Mouse (Mus musculus): ENCODE measurements around the gene Zfp467.

Gene Zfp467

GRCm38 (mm10) chr6:48440306-48441014, 5.2 kb downstream of the Zfp467 start:
- no peak for DNase-seq (ENCODE audit: low spot score)

GRCm38 (mm10) chr6:48439654-48440053, 6.0 kb downstream of the Zfp467 start:
- DNase-seq (ENCODE audit: low spot score) = peak; percentile 82

GRCm38 (mm10) chr6:48438475-48439125, 7.0 kb downstream of the Zfp467 start:
- DNase-seq (ENCODE audit: low spot score) = no peak

- no peak for DNase-seq (ENCODE audit: low spot score)
Measured at GRCm38 (mm10) chr6:48437679-48438376, 7.8 kb downstream of the Zfp467 start.

GRCm38 (mm10) chr6:48435706-48436349, 9.8 kb downstream of the Zfp467 start:
- DNase-seq (ENCODE audit: low spot score) = no peak

GRCm38 (mm10) chr6:48435111-48435510, 10.5 kb downstream of the Zfp467 start:
- DNase-seq (ENCODE audit: low spot score) = no peak

- no peak for DNase-seq (ENCODE audit: low spot score)
Measured at GRCm38 (mm10) chr6:48434651-48435050, 11.0 kb downstream of the Zfp467 start.

GRCm38 (mm10) chr6:48432893-48433816, 12.5 kb downstream of the Zfp467 start:
- no peak for DNase-seq (ENCODE audit: low spot score)

GRCm38 (mm10) chr6:48430748-48431147, 14.9 kb downstream of the Zfp467 start:
- no peak for DNase-seq (ENCODE audit: low spot score)

GRCm38 (mm10) chr6:48428769-48429557, 16.7 kb downstream of the Zfp467 start:
- no peak for DNase-seq (ENCODE audit: low spot score)

- no peak for DNase-seq (ENCODE audit: low spot score)
Measured at GRCm38 (mm10) chr6:48426956-48427355, 18.7 kb downstream of the Zfp467 start.

- no peak for DNase-seq (ENCODE audit: low spot score)
Measured at GRCm38 (mm10) chr6:48424074-48424473, 21.6 kb downstream of the Zfp467 start.

- no peak for DNase-seq (ENCODE audit: low spot score)
Measured at GRCm38 (mm10) chr6:48423336-48423735, 22.3 kb downstream of the Zfp467 start.

- no peak for DNase-seq (ENCODE audit: low spot score)
Measured at GRCm38 (mm10) chr6:48420647-48421046, 25.0 kb downstream of the Zfp467 start.

GRCm38 (mm10) chr6:48416486-48416885, 29.1 kb downstream of the Zfp467 start:
- DNase-seq (ENCODE audit: low spot score) = no peak

GRCm38 (mm10) chr6:48415636-48416035, 30.0 kb downstream of the Zfp467 start:
- peak; percentile 52 for DNase-seq (ENCODE audit: low spot score)

- DNase-seq (ENCODE audit: low spot score) = no peak
Measured at GRCm38 (mm10) chr6:48414886-48415285, 30.7 kb downstream of the Zfp467 start.

- no peak for DNase-seq (ENCODE audit: low spot score)
Measured at GRCm38 (mm10) chr6:48413081-48413480, 32.5 kb downstream of the Zfp467 start.

GRCm38 (mm10) chr6:48412662-48413061, 33.0 kb downstream of the Zfp467 start:
- DNase-seq (ENCODE audit: low spot score) = no peak

GRCm38 (mm10) chr6:48412147-48412546, 33.5 kb downstream of the Zfp467 start:
- DNase-seq (ENCODE audit: low spot score) = no peak

All from ovary, adult 18-20 months (tissue).